Mouse (Mus musculus) hindbrain, embryonic 14.5 days (tissue): ENCODE measurements around the gene Vmn1r191. TPM values are rescaled to one million over a fixed set of nuclear protein-coding genes. Genes with fewer than 3 reads are reported as not detected.

ENCODE experiments used
- microRNA-seq: library from miRNA; unstranded; fragments of <30 nt; microRNA quantifications from one replicate; pipeline ENCODE4, GENCODE M21; 2016
- polyA plus RNA-seq: library from polyadenylated mRNA; unstranded; fragments of >200 nt; fragmentation: Nextera tagmentation; extraction: Ambion mirVana; gene quantifications from 2 replicates; pipeline ENCODE4 v1.2.1, GENCODE M21; 2014

Gene Vmn1r191
- polyA plus RNA-seq, 1 experiment from 2014 or later = not detected

Small RNAs within 50 kb of the gene (microRNA-seq; reads per million reads assigned to microRNA genes)
- gene Gm23282 (not detected), gene Gm25084 (not detected)

Other genes with a start within 250 kb of the Vmn1r191 start
- gene Zfp184, start 238.9 kb downstream of the Vmn1r191 start, polyA plus RNA-seq = 14.9 and 18.2 TPM in 2 replicates
- gene Pom121l2, start 202.8 kb downstream of the Vmn1r191 start, polyA plus RNA-seq = not detected in 2 replicates
- not detected in 2 replicates for gene Prss16, start 174.2 kb downstream of the Vmn1r191 start, polyA plus RNA-seq
- gene Hist1h2ah, start 148.4 kb downstream of the Vmn1r191 start, polyA plus RNA-seq = 8.0 TPM in 1 of 2 replicates, not detected in the other
- 1.5 and 1.6 TPM in 2 replicates for gene Hist1h2bk, start 148.1 kb downstream of the Vmn1r191 start, polyA plus RNA-seq
- 6.0 and 6.2 TPM in 2 replicates for gene Hist1h4i, start 142.6 kb downstream of the Vmn1r191 start, polyA plus RNA-seq
- 4.4 and 5.3 TPM in 2 replicates for gene Hist1h2ag, start 141.0 kb downstream of the Vmn1r191 start, polyA plus RNA-seq
- gene Hist1h2bj, start 140.8 kb downstream of the Vmn1r191 start, polyA plus RNA-seq = 1.8 and 2.5 TPM in 2 replicates
- gene Vmn1r188, start 99.5 kb downstream of the Vmn1r191 start, polyA plus RNA-seq = not detected in 2 replicates
- not detected in 2 replicates for gene Vmn1r189, start 78.1 kb downstream of the Vmn1r191 start, polyA plus RNA-seq
- gene Vmn1r192, start 7.2 kb upstream of the Vmn1r191 start, polyA plus RNA-seq = not detected in 2 replicates
- 0.14 TPM in 1 of 2 replicates, not detected in the other for gene Vmn1r193, start 39.2 kb upstream of the Vmn1r191 start, polyA plus RNA-seq
- not detected in 2 replicates for gene Vmn1r194, start 60.2 kb upstream of the Vmn1r191 start, polyA plus RNA-seq
- gene Vmn1r195, start 86.6 kb upstream of the Vmn1r191 start, polyA plus RNA-seq = not detected in 2 replicates
- not detected in 2 replicates for gene Vmn1r196, start 106.0 kb upstream of the Vmn1r191 start, polyA plus RNA-seq
- not detected in 2 replicates for gene Vmn1r197, start 140.6 kb upstream of the Vmn1r191 start, polyA plus RNA-seq
- not detected in 2 replicates for gene Vmn1r198, start 166.4 kb upstream of the Vmn1r191 start, polyA plus RNA-seq
- gene Vmn1r199, start 195.8 kb upstream of the Vmn1r191 start, polyA plus RNA-seq = not detected in 2 replicates
- gene Vmn1r200, start 206.4 kb upstream of the Vmn1r191 start, polyA plus RNA-seq = 0.20 TPM in 1 of 2 replicates, not detected in the other